Mouse (Mus musculus): Measurements from ENCODE around the gene Herpud1. TPM values are rescaled to one million over a fixed set of nuclear protein-coding genes. Genes with fewer than 3 reads are reported as not detected.

Gene Herpud1
- polyA plus RNA-seq, 1 experiment from 2014 or later, result 167 TPM

DNA sequence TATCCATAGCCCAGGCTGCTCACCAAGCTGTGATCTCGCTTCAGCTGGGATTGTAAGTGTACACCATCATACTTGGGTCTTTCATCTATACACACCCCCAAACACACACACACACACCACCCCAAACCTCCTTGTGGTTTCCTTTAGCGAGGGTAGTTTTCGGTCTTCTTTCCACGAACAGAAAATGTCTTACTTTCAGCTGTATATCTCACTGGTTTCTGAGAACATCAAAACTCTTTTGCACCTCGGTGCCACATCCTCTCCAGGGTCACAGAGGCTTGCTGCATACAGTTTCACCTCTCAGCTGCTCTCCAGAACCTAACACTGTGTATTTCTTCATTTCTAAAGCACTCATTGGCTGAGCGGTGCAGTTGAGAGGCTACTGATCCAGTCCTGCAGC, 27.3 kb downstream of the Herpud1 start:
- Histone ChIP-seq H3K4me2 (ENCODE audit: low read depth, low read length) (no peak overlapping the region), H3K9me3 (replicated peaks; ENCODE audit: control insufficient read depth, low read length) (no peaks in the 10 kb centered on the region), H3K4me3 (replicated peaks; ENCODE audit: low read length) (no peak overlapping the region), H3K9ac (ENCODE audit: low read length) (no peak overlapping the region), H3K4me1 (ENCODE audit: control insufficient read depth, insufficient read depth, low read length) (no peaks in the 10 kb centered on the region), H3K27ac (ENCODE audit: low read length) (no peak overlapping the region), H3K27me3 (ENCODE audit: control insufficient read depth, insufficient read depth, low read length) (no peaks in the 10 kb centered on the region), H3K36me3 (ENCODE audit: control insufficient read depth, insufficient read depth, low read length) (no peaks in the 10 kb centered on the region)
- 75% methylated on average over 6 of the region's 6 CpGs for WGBS
- ATAC-seq (ENCODE audit: insufficient read depth, low FRiP score), result no peak

DNA sequence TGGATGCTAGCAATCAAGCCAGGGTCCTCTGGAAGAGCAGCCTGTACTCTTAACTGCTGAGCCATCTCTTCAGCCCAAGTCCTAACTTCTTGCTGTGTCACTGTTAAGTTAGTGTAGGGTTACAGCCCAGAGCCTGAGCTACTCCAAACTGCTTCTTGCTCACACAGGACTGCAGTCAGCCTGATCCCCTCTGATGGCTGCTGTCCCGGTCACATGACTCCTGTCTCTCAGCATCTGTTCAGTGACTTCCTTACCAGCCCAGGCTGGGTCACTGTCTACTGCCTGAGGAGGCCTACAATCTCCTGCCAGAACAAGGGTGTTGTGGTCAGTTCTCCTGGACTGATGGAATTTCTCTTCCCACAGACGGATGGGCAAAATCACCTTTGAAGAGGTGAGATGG, 29.0 kb downstream of the Herpud1 start:
- WGBS, result 70% methylated on average over 2 of the region's 2 CpGs
- ATAC-seq (ENCODE audit: insufficient read depth, low FRiP score), result no peak
- Histone ChIP-seq H3K9ac (ENCODE audit: low read length) (no peak overlapping the region), H3K4me2 (ENCODE audit: low read depth, low read length) (no peak overlapping the region), H3K36me3 (ENCODE audit: control insufficient read depth, insufficient read depth, low read length) (no peaks in the 10 kb centered on the region), H3K9me3 (replicated peaks; ENCODE audit: control insufficient read depth, low read length) (no peaks in the 10 kb centered on the region), H3K4me1 (ENCODE audit: control insufficient read depth, insufficient read depth, low read length) (no peaks in the 10 kb centered on the region), H3K27ac (ENCODE audit: low read length) (no peak overlapping the region), H3K27me3 (ENCODE audit: control insufficient read depth, insufficient read depth, low read length) (no peaks in the 10 kb centered on the region), H3K4me3 (replicated peaks; ENCODE audit: low read length) (no peak overlapping the region)

DNA sequence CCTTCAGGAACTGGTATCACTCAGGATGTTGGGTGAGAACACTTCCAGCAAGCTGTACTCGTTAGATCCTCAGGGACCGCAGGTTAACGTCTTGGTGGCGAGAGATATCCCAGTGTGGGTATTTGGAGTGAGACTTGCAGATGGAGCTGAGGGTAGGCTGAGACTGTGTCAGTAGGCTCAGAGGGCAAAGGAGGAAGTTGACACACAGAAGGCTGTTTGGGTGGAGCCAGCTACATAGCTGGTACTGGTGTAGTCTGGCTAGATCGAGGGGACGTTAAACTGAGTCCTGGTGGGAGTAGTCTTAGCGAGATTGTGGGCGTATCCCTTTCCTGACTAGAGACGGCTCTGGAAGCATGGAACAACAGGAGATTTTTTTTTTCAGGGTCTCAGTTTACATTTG, 31.8 kb downstream of the Herpud1 start:
- ATAC-seq (ENCODE audit: insufficient read depth, low FRiP score), result no peak
- Histone ChIP-seq H3K27me3 (ENCODE audit: control insufficient read depth, insufficient read depth, low read length) (no peaks in the 10 kb centered on the region), H3K9ac (ENCODE audit: low read length) (no peak overlapping the region), H3K27ac (ENCODE audit: low read length) (no peak overlapping the region), H3K36me3 (ENCODE audit: control insufficient read depth, insufficient read depth, low read length) (no peaks in the 10 kb centered on the region), H3K4me2 (ENCODE audit: low read depth, low read length) (no peak overlapping the region), H3K4me3 (replicated peaks; ENCODE audit: low read length) (no peak overlapping the region), H3K9me3 (replicated peaks; ENCODE audit: control insufficient read depth, low read length) (no peaks in the 10 kb centered on the region), H3K4me1 (ENCODE audit: control insufficient read depth, insufficient read depth, low read length) (no peaks in the 10 kb centered on the region)
- WGBS, result 55% methylated on average over 9 of the region's 9 CpGs

DNA sequence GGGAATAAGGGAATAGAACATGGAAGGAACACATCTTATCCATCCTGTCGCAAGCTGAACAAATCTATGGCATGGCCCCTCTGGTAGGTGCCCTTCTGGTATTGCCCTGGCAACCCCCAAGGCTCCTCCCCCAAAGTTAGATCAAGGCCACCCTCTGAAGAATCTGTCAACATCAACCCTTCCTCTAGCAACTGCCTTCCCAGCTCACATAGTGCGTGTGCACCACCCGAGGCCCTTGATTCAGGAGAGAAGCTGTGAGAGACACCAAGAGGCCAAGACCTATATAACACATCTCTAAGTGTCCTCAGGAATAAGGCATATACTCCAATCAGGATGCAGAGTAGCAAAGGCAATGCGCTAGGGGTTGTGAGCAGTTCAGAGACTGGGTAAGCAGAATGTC, 36.0 kb downstream of the Herpud1 start:
- 92% methylated on average over 4 of the region's 4 CpGs for WGBS
- Histone ChIP-seq H3K9ac (ENCODE audit: low read length) (no peak overlapping the region), H3K4me1 (ENCODE audit: control insufficient read depth, insufficient read depth, low read length) (no peaks in the 10 kb centered on the region), H3K4me2 (ENCODE audit: low read depth, low read length) (no peak overlapping the region), H3K9me3 (replicated peaks; ENCODE audit: control insufficient read depth, low read length) (no peaks in the 10 kb centered on the region), H3K27ac (ENCODE audit: low read length) (no peak overlapping the region), H3K27me3 (ENCODE audit: control insufficient read depth, insufficient read depth, low read length) (no peaks in the 10 kb centered on the region), H3K4me3 (replicated peaks; ENCODE audit: low read length) (no peak overlapping the region), H3K36me3 (ENCODE audit: control insufficient read depth, insufficient read depth, low read length) (no peaks in the 10 kb centered on the region)
- ATAC-seq (ENCODE audit: insufficient read depth, low FRiP score), result no peak

DNA sequence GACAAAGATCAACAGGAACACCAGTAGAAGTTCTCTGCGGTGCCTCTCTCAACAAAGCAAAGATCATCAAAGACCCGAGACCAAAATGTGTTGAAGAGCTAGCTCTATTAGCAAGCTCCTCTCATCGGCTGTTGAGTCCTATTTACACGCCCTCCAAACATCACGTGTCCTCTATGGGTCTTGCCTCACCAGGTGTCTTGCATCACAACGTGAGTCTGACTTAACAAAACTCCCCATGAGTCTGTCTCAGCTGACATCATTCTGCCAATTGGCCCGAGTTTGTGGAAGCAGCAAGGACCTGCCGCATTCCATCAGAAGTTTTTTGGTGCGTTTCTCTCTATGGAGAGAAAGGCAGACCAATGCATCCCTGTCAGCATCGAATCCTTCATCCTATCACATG, 41.7 kb downstream of the Herpud1 start:
- ATAC-seq (ENCODE audit: insufficient read depth, low FRiP score), result no peak
- Histone ChIP-seq H3K4me1 (ENCODE audit: control insufficient read depth, insufficient read depth, low read length) (no peaks in the 10 kb centered on the region), H3K4me3 (replicated peaks; ENCODE audit: low read length) (no peak overlapping the region), H3K4me2 (ENCODE audit: low read depth, low read length) (no peak overlapping the region), H3K9me3 (replicated peaks; ENCODE audit: control insufficient read depth, low read length) (no peaks in the 10 kb centered on the region), H3K27ac (ENCODE audit: low read length) (no peak overlapping the region), H3K36me3 (ENCODE audit: control insufficient read depth, insufficient read depth, low read length) (no peaks in the 10 kb centered on the region), H3K9ac (ENCODE audit: low read length) (no peak overlapping the region), H3K27me3 (ENCODE audit: control insufficient read depth, insufficient read depth, low read length) (no peaks in the 10 kb centered on the region)
- WGBS, result 39% methylated on average over 10 of the region's 10 CpGs

DNA sequence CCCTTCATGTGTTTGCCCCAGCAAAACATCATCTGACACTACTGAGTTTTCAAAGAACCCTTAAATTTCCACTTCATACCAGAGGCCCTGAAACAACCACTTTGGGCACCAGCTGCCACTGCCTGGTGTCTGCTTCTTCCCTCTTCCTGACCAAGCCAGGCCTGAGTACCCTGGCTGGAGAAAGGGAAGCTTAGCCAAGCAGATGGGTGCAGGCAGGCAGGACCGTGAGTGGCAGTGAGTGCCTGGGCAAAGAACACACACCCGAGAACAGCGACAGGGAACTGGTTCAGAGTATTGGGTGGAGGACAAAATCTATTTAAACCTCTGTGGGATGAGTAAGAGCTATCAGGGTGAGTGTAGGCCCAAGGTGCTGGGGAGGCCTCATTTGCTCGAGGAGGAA, 42.2 kb downstream of the Herpud1 start:
- WGBS, result 68% methylated on average over 4 of the region's 4 CpGs
- ATAC-seq (ENCODE audit: insufficient read depth, low FRiP score), result no peak
- Histone ChIP-seq H3K4me1 (ENCODE audit: control insufficient read depth, insufficient read depth, low read length) (no peaks in the 10 kb centered on the region), H3K4me2 (ENCODE audit: low read depth, low read length) (no peak overlapping the region), H3K27ac (ENCODE audit: low read length) (no peak overlapping the region), H3K9me3 (replicated peaks; ENCODE audit: control insufficient read depth, low read length) (no peaks in the 10 kb centered on the region), H3K27me3 (ENCODE audit: control insufficient read depth, insufficient read depth, low read length) (no peaks in the 10 kb centered on the region), H3K9ac (ENCODE audit: low read length) (no peak overlapping the region), H3K4me3 (replicated peaks; ENCODE audit: low read length) (no peak overlapping the region), H3K36me3 (ENCODE audit: control insufficient read depth, insufficient read depth, low read length) (no peaks in the 10 kb centered on the region)

DNA sequence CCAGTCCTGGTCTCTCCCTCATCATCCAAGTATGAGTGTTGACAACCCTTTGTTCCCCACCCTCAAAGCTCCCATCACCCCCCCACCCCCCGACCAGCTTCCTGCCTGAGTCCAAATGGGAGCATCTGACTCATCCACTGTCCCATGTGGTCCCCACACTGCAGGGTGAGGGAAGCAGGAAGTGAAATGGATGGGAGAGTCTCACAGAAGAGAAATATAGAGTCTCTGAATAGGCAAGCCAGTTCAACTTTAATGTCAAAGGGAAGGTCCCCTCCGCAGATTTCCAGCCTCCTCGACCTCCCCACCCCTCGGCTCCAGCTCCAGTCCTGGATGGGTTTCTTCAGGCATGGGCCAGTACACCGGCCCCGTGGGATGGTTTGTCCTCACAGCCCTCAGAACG, 43.1 kb downstream of the Herpud1 start:
- ATAC-seq (ENCODE audit: insufficient read depth, low FRiP score), result no peak
- Histone ChIP-seq H3K9me3 (replicated peaks; ENCODE audit: control insufficient read depth, low read length) (no peaks in the 10 kb centered on the region), H3K36me3 (ENCODE audit: control insufficient read depth, insufficient read depth, low read length) (no peaks in the 10 kb centered on the region), H3K4me2 (ENCODE audit: low read depth, low read length) (no peak overlapping the region), H3K4me3 (replicated peaks; ENCODE audit: low read length) (no peak overlapping the region), H3K4me1 (ENCODE audit: control insufficient read depth, insufficient read depth, low read length) (peaks cover 5% of the 10 kb centered on the region), H3K27me3 (ENCODE audit: control insufficient read depth, insufficient read depth, low read length) (no peaks in the 10 kb centered on the region), H3K27ac (ENCODE audit: low read length) (no peak overlapping the region), H3K9ac (ENCODE audit: low read length) (no peak overlapping the region)
- 81% methylated on average over 7 of the region's 7 CpGs for WGBS

DNA sequence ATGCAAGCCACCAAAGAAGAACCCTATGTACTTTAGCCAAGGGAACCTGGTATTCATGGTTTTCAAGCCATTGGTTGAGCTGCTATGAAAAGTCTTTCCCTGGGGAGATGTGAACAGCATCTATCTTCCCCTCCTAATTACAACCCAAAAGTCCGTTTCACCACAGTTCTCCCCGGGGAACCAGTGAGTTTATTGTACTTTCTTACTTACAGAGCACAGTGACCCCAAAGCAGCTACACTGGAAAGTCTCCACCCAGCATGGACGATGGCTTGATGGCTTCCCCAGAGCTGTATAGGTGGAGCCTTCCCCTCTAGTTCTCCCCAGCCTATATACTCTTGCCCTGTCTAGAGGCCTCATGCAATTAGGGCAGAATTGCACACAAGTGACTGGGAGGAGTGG, 46.0 kb downstream of the Herpud1 start:
- Histone ChIP-seq H3K4me2 (ENCODE audit: low read depth, low read length) (no peak overlapping the region), H3K4me1 (ENCODE audit: control insufficient read depth, insufficient read depth, low read length) (peaks cover 5% of the 10 kb centered on the region), H3K27me3 (ENCODE audit: control insufficient read depth, insufficient read depth, low read length) (no peaks in the 10 kb centered on the region), H3K9me3 (replicated peaks; ENCODE audit: control insufficient read depth, low read length) (no peaks in the 10 kb centered on the region), H3K36me3 (ENCODE audit: control insufficient read depth, insufficient read depth, low read length) (no peaks in the 10 kb centered on the region), H3K9ac (ENCODE audit: low read length) (no peak overlapping the region), H3K27ac (ENCODE audit: low read length) (no peak overlapping the region), H3K4me3 (replicated peaks; ENCODE audit: low read length) (no peak overlapping the region)
- WGBS, result 79% methylated on average over 3 of the region's 3 CpGs
- ATAC-seq (ENCODE audit: insufficient read depth, low FRiP score), result no peak

DNA sequence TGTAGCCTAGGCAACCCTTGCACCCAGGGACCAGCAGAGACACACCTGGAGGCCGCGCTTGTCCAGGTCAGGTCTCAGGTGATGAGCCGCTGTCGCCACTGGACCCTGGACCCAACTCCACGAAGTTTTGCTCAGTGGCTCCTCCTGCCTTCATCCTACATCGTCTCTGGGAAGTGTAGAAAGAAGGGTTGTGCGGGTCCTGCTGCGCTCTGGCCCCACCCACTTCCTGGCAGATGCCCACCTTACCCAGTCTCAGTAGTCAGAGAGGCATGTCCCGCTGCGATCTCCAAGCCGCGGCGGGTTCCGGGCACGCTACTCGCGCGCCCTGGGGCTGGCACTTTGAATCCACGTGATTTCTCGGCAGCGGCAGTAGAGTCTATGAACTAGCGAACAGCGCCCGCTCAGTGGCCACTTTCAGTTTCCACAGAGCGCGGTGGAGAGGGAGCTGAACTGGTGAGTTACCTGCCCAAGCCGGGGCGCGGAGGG, 47.8 kb downstream of the Herpud1 start, which contains the start of gene Nlrc5:
Gene Nlrc5 (plus strand): TSS at position 376 of the 486 bp plus-strand sequence.
- Histone ChIP-seq H3K4me2 (ENCODE audit: low read depth, low read length) (peak within 1 kb of the TSS; percentile 96), H3K4me3 (replicated peaks; ENCODE audit: low read length) (peak within 1 kb of the TSS; percentile 55), H3K27me3 (ENCODE audit: control insufficient read depth, insufficient read depth, low read length) (no peaks in the 10 kb centered on the region), H3K27ac (ENCODE audit: low read length) (no peak within 1 kb of the TSS), H3K9me3 (replicated peaks; ENCODE audit: control insufficient read depth, low read length) (no peaks in the 10 kb centered on the region), H3K4me1 (ENCODE audit: control insufficient read depth, insufficient read depth, low read length) (peaks cover 5% of the 10 kb centered on the region), H3K36me3 (ENCODE audit: control insufficient read depth, insufficient read depth, low read length) (no peaks in the 10 kb centered on the region), H3K9ac (ENCODE audit: low read length) (peak within 1 kb of the TSS; percentile 63)
- under 1% methylated on average over 29 of the region's 29 CpGs for WGBS
- ATAC-seq (ENCODE audit: insufficient read depth, low FRiP score), result peak; percentile 56; the same call in 1 of the 2 replicates

DNA sequence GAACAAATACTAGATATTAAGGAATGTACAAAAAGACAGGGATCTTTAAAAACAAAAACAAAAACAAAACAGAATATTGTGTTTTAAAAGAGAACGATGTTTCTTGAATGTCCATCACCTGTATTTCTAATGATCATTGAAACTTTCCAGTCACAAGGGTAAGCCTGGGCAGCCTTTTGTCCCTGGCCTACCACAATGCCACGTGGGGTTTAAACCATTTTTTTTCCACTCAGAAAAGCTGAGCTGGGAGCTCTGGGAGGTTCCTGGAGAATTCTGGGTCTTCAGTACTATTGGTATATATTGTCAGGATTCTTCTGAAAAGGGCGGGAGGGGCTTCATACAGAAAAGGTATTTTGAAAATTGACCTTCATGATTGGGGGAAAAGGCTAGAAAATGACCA, 48.7 kb downstream of the Herpud1 start:
- WGBS, result 72% methylated on average over 3 of the region's 3 CpGs
- Histone ChIP-seq H3K4me2 (ENCODE audit: low read depth, low read length) (no peak overlapping the region), H3K9ac (ENCODE audit: low read length) (no peak overlapping the region), H3K9me3 (replicated peaks; ENCODE audit: control insufficient read depth, low read length) (no peaks in the 10 kb centered on the region), H3K36me3 (ENCODE audit: control insufficient read depth, insufficient read depth, low read length) (no peaks in the 10 kb centered on the region), H3K4me1 (ENCODE audit: control insufficient read depth, insufficient read depth, low read length) (peaks cover 5% of the 10 kb centered on the region), H3K4me3 (replicated peaks; ENCODE audit: low read length) (no peak overlapping the region), H3K27me3 (ENCODE audit: control insufficient read depth, insufficient read depth, low read length) (no peaks in the 10 kb centered on the region), H3K27ac (ENCODE audit: low read length) (no peak overlapping the region)
- no peak for ATAC-seq (ENCODE audit: insufficient read depth, low FRiP score)
